Mouse (Mus musculus) liver, adult 2 months (tissue): ENCODE measurements around the gene Fosl2. TPM values are rescaled to one million over a fixed set of nuclear protein-coding genes. Genes with fewer than 3 reads are reported as not detected.

Experiments
- DNase-seq: peaks from one replicate; pipeline ENCODE4 v3.0.0-alpha.2; 2011; ENCODE audit warnings: low read depth, low spot score; ENCODE audit errors: extremely low read depth
- H3K27ac ChIP-seq: fragments of 200-500 bp; replicated peaks from 2 replicates; pipeline ENCODE4 v1.5.1; 2012; ENCODE audit warnings: low read depth, mild to moderate bottlenecking, control low read depth, inconsistent platforms, low read length; ENCODE audit not compliant: insufficient read depth
- H3K27me3 ChIP-seq: fragments of 200-500 bp; 2 replicates; pipeline ENCODE4 v1.6.1; 2012; ENCODE audit warnings: mild to moderate bottlenecking, moderate library complexity, low read length, inconsistent platforms; ENCODE audit not compliant: control insufficient read depth, insufficient read depth
- H3K36me3 ChIP-seq: fragments of 200-500 bp; 2 replicates; pipeline ENCODE4 v1.6.1; 2012; ENCODE audit warnings: low read length, inconsistent platforms; ENCODE audit not compliant: control insufficient read depth, insufficient read depth
- H3K4me1 ChIP-seq: fragments of 200-500 bp; 2 replicates; pipeline ENCODE4 v1.6.1; 2011; ENCODE audit warnings: low read length; ENCODE audit not compliant: control insufficient read depth, insufficient read depth
- H3K4me3 ChIP-seq: fragments of 200-500 bp; 2 replicates; pipeline ENCODE4 v1.5.1; 2011; ENCODE audit warnings: low read depth, mild to moderate bottlenecking, control low read depth, low read length, moderate library complexity; ENCODE audit not compliant: insufficient read depth
- H3K79me2 ChIP-seq: fragments of 200-500 bp; 2 replicates; pipeline ENCODE4 v1.6.1; 2012; ENCODE audit warnings: inconsistent platforms, mild to moderate bottlenecking, low read length, moderate library complexity; ENCODE audit not compliant: control insufficient read depth, insufficient read depth
- H3K9ac ChIP-seq: fragments of 200-500 bp; 2 replicates; pipeline ENCODE4 v1.6.1; 2012; ENCODE audit warnings: low read depth, mild to moderate bottlenecking, control low read depth, inconsistent platforms, low read length
- CTCF ChIP-seq: fragments of 200-500 bp; IDR thresholded peaks from 2 replicates; pipeline ENCODE4 v1.5.1; 2011; ENCODE audit warnings: low read depth, low read length, control low read depth
- POLR2A ChIP-seq: fragments of 200-500 bp; IDR thresholded peaks from 2 replicates; pipeline ENCODE4 v1.6.1; 2011; ENCODE audit warnings: low read length, control low read depth; ENCODE audit not compliant: insufficient read depth; ENCODE audit errors: extremely low read depth
- WGBS: fragments of 180-500 bp; shearing (Covaris S2); methylation state at CpG from one replicate; pipeline ENCODE4 v1.1.7; 2018; 5-methylcytosine and 5-hydroxymethylcytosine counted together
- polyA plus RNA-seq: library from polyadenylated mRNA; depleted of rRNA; stranded (reverse); fragments of >200 nt; gene quantifications from 2 replicates; pipeline ENCODE4 v1.2.3, GENCODE M21; 2012
- total RNA-seq: library from RNA; depleted of rRNA; stranded (reverse); fragments of >200 nt; gene quantifications from 2 replicates; pipeline ENCODE4 v1.2.3, GENCODE M21; 2014

The Fosl2 gene
- total and polyA plus RNA-seq, 2 experiments, result 2.1 to 4.4 TPM

GRCm38 (mm10) chr5:32134903-32135335 is 682 bp upstream of the Fosl2 start:
- TF ChIP-seq CTCF (peak; percentile 31; the same call in 1 of the 2 replicates), POLR2A (no peak)
- Histone ChIP-seq H3K9ac (peak overlapping the region; percentile 80), H3K36me3 (no peaks in the 10 kb centered on the region), H3K27me3 (no peaks in the 10 kb centered on the region), H3K4me1 (peaks cover 18% of the 10 kb centered on the region), H3K79me2 (no peaks in the 10 kb centered on the region), H3K27ac (peak overlapping the region; percentile 65), H3K4me3 (peak overlapping the region; percentile 72)
- WGBS, result under 1% methylated on average over 39 of the region's 54 CpGs
- peak; percentile 46 for DNase-seq

- peak; percentile 70 for DNase-seq
- WGBS, result under 1% methylated on average over 63 of the region's 63 CpGs
- TF ChIP-seq POLR2A (peak; percentile 67), CTCF (no peak)
- H3K27ac ChIP-seq, result peak overlapping the region; percentile 98
- H3K4me3 ChIP-seq, result peak overlapping the region; percentile 72
- H3K79me2 ChIP-seq, result peaks cover 6% of the 10 kb centered on the region
- no peaks in the 10 kb centered on the region for H3K36me3 ChIP-seq
- H3K9ac ChIP-seq, result peak overlapping the region; percentile 94
- H3K4me1 ChIP-seq, result peaks cover 20% of the 10 kb centered on the region
- no peaks in the 10 kb centered on the region for H3K27me3 ChIP-seq
Observed at GRCm38 (mm10) chr5:32136301-32136863, 781 bp downstream of the Fosl2 start.

- DNase-seq, result peak; percentile 31
- no peak for TF ChIP-seq POLR2A
- no peak for TF ChIP-seq CTCF
- Histone ChIP-seq H3K4me3 (peak overlapping the region; percentile 72), H3K4me1 (peaks cover 24% of the 10 kb centered on the region), H3K36me3 (no peaks in the 10 kb centered on the region), H3K79me2 (peaks cover 12% of the 10 kb centered on the region), H3K27me3 (no peaks in the 10 kb centered on the region), H3K27ac (peak overlapping the region; percentile 98), H3K9ac (peak overlapping the region; percentile 70)
- 1% methylated on average over 12 of the region's 12 CpGs for WGBS
Observed at GRCm38 (mm10) chr5:32137106-32137522, 1.5 kb downstream of the Fosl2 start.

- H3K36me3 ChIP-seq, result no peaks in the 10 kb centered on the region
Observed at GRCm38 (mm10) chr5:32138446-32139195, 3.0 kb downstream of the Fosl2 start.

GRCm38 (mm10) chr5:32139516-32140037 is 4.0 kb downstream of the Fosl2 start:
- peak; percentile 87 for DNase-seq
- TF ChIP-seq CTCF (peak; percentile 23; the same call in 1 of the 2 replicates), POLR2A (no peak)
- WGBS, result 4% methylated on average over 9 of the region's 9 CpGs
- Histone ChIP-seq H3K9ac (peak overlapping the region; percentile 70), H3K4me3 (peak overlapping the region; percentile 34; the same call in 1 of the 2 replicates), H3K79me2 (peaks cover 30% of the 10 kb centered on the region), H3K27ac (peak overlapping the region; percentile 98), H3K27me3 (no peaks in the 10 kb centered on the region), H3K36me3 (no peaks in the 10 kb centered on the region), H3K4me1 (peaks cover 18% of the 10 kb centered on the region)

More at GRCm38 (mm10) chr5:32138446-32139195, 3.0 kb downstream of the Fosl2 start:
- Histone ChIP-seq H3K79me2 (peaks cover 26% of the 10 kb centered on the region), H3K27ac (peak overlapping the region; percentile 98), H3K9ac (peak overlapping the region; percentile 65), H3K4me3 (peak overlapping the region; percentile 3; the same call in 1 of the 2 replicates), H3K4me1 (peaks cover 22% of the 10 kb centered on the region), H3K27me3 (no peaks in the 10 kb centered on the region)
- DNase-seq, result peak; percentile 88
- WGBS, result 15% methylated on average over 10 of the region's 10 CpGs
- TF ChIP-seq CTCF (no peak), POLR2A (no peak)
